In genomic region chrX:103821832-103822196, GRCm38 (mm10) we compare ENCODE assay signal across 9 mouse cellular contexts. TPM values are rescaled to one million over a fixed set of nuclear protein-coding genes. Genes with fewer than 3 reads are reported as not detected.
DNase-seq lines count a peak whose midpoint lies in the region; ATAC-seq and TF ChIP-seq lines count a peak whose summit lies in the region.
"Had no signal": no experiment of that assay in that cellular context is flagged by ENCODE, and none has a peak within 500 bp of the region (broad histone marks: within the 10 kb centered on the region; RNA-seq: fewer than 3 reads in every experiment).

TSS of gene Slc16a2 (minus strand) at chrX:103821983.

- H3K9ac ChIP-seq in forebrain, embryonic 11.5 days (ENCODE audit: low read length), result peak within 1 kb of the TSS; percentile 56
- H3K9ac ChIP-seq in heart, postnatal 0 days (replicated peaks; ENCODE audit: low read depth, low read length), result peak within 1 kb of the TSS; percentile 55
- H3K9ac ChIP-seq in liver, embryonic 15.5 days, result no peak within 1 kb of the TSS; the same call in 1 of the 2 replicates
- peak within 1 kb of the TSS; percentile 67 for H3K9ac ChIP-seq in neural tube, embryonic 12.5 days

- TF ChIP-seq POLR2A in bone marrow, adult 2 months (IDR thresholded peaks at IDR 0.05; ENCODE audit: borderline replicate concordance, control insufficient read depth, low read depth, low read length), result no peak

- no peaks in the 10 kb centered on the region for H3K9me3 ChIP-seq in forebrain, embryonic 11.5 days (ENCODE audit: control insufficient read depth, low read length)
- H3K9me3 ChIP-seq in heart, postnatal 0 days (replicated peaks; ENCODE audit: control insufficient read depth, low read length), result no peaks in the 10 kb centered on the region
- no peaks in the 10 kb centered on the region for H3K9me3 ChIP-seq in liver, embryonic 15.5 days (replicated peaks)
- no peaks in the 10 kb centered on the region for H3K9me3 ChIP-seq in neural tube, embryonic 12.5 days

- 7% methylated on average over 16 of the region's 17 CpGs for WGBS in bone marrow, adult 2 months
- 13% methylated on average over 16 of the region's 17 CpGs for WGBS in forebrain, embryonic 11.5 days
- WGBS in heart, postnatal 0 days, result 5% methylated on average over 6 of the region's 17 CpGs
- 7% methylated on average over 17 of the region's 17 CpGs for WGBS in liver, embryonic 15.5 days (ENCODE audit: insufficient replicate concordance)
- 8% methylated on average over 16 of the region's 17 CpGs for WGBS in neural tube, embryonic 12.5 days

- H3K4me3 ChIP-seq in bone marrow, adult 2 months (replicated peaks; ENCODE audit: control insufficient read depth, low read depth, low read length), result peak within 1 kb of the TSS; percentile 27
- peak within 1 kb of the TSS; percentile 44 for H3K4me3 ChIP-seq in forebrain, embryonic 11.5 days (ENCODE audit: low read depth, low read length)
- peak within 1 kb of the TSS; percentile 61 for H3K4me3 ChIP-seq in heart, postnatal 0 days (ENCODE audit: low read depth, low read length)
- peak within 1 kb of the TSS; percentile 51 for H3K4me3 ChIP-seq in liver, embryonic 15.5 days (replicated peaks)
- peak within 1 kb of the TSS; percentile 49 for H3K4me3 ChIP-seq in neural tube, embryonic 12.5 days

- peaks cover 62% of the 10 kb centered on the region for H3K27me3 ChIP-seq in forebrain, embryonic 11.5 days (ENCODE audit: control insufficient read depth, insufficient read depth, low read length)
- peaks cover 31% of the 10 kb centered on the region; the same call in 1 of the 2 replicates for H3K27me3 ChIP-seq in heart, postnatal 0 days (ENCODE audit: control insufficient read depth, insufficient read depth, low read length)
- H3K27me3 ChIP-seq in liver, embryonic 15.5 days, result peaks cover 62% of the 10 kb centered on the region
- peaks cover 45% of the 10 kb centered on the region for H3K27me3 ChIP-seq in neural tube, embryonic 12.5 days (replicated peaks)

- ATAC-seq in forebrain, embryonic 11.5 days (replicated peaks; ENCODE audit: low FRiP score), result peak; percentile 92
- ATAC-seq in heart, postnatal 0 days (ENCODE audit: insufficient read depth, low read depth), result peak; percentile 86
- ATAC-seq in liver, embryonic 15.5 days (ENCODE audit: insufficient read depth), result peak; percentile 67
- peak; percentile 86 for ATAC-seq in neural tube, embryonic 12.5 days (ENCODE audit: low FRiP score, low read depth)
- ATAC-seq: Patski had no signal

- no peak for TF ChIP-seq EP300 in heart, postnatal 0 days (IDR thresholded peaks at IDR 0.05; ENCODE audit: low read depth)

- no peaks in the 10 kb centered on the region for H3K4me1 ChIP-seq in bone marrow, adult 2 months (ENCODE audit: control insufficient read depth, insufficient read depth, low read length)
- H3K4me1 ChIP-seq in forebrain, embryonic 11.5 days (replicated peaks; ENCODE audit: control insufficient read depth, insufficient read depth, low read length), result no peaks in the 10 kb centered on the region; the same call in 1 of the 2 replicates
- no peaks in the 10 kb centered on the region for H3K4me1 ChIP-seq in heart, postnatal 0 days (ENCODE audit: control insufficient read depth, insufficient read depth)
- no peaks in the 10 kb centered on the region for H3K4me1 ChIP-seq in liver, embryonic 15.5 days (replicated peaks)
- H3K4me1 ChIP-seq in neural tube, embryonic 12.5 days, result no peaks in the 10 kb centered on the region; the same call in 1 of the 2 replicates

- TF ChIP-seq CTCF in bone marrow, adult 2 months (IDR thresholded peaks at IDR 0.05; ENCODE audit: control insufficient read depth, insufficient read depth, low read length), result no peak
- no peak for TF ChIP-seq CTCF in heart, postnatal 0 days (IDR thresholded peaks at IDR 0.05; ENCODE audit: low read depth)

- peak; percentile 62 for DNase-seq in CD4-positive helper T cell, adult 2 months (ENCODE audit: low read depth, low spot score)
- peak; percentile 90 for DNase-seq in forebrain, embryonic 11.5 days (ENCODE audit: low spot score)
- DNase-seq in heart, postnatal 0 days (ENCODE audit: low spot score), result peak; percentile 58
- peak; percentile 78 to 86 for DNase-seq in kidney, postnatal 25 days
- peak; percentile 63 for DNase-seq in testis, postnatal 10 days (ENCODE audit: low spot score)

- no peak within 1 kb of the TSS for H3K27ac ChIP-seq in bone marrow, adult 2 months (ENCODE audit: control insufficient read depth, insufficient read depth, low read depth, low read length, poor library complexity)
- H3K27ac ChIP-seq in forebrain, embryonic 11.5 days (ENCODE audit: low read depth, low read length), result peak within 1 kb of the TSS; percentile 31; the same call in 1 of the 2 replicates
- H3K27ac ChIP-seq in heart, postnatal 0 days (ENCODE audit: low read depth), result peak within 1 kb of the TSS; percentile 82
- peak within 1 kb of the TSS; percentile 57; the same call in 1 of the 2 replicates for H3K27ac ChIP-seq in liver, embryonic 15.5 days (replicated peaks)
- H3K27ac ChIP-seq in neural tube, embryonic 12.5 days, result no peak within 1 kb of the TSS

- no peaks in the 10 kb centered on the region for H3K36me3 ChIP-seq in forebrain, embryonic 11.5 days (ENCODE audit: control insufficient read depth, insufficient read depth, low read length)
- no peaks in the 10 kb centered on the region for H3K36me3 ChIP-seq in heart, postnatal 0 days (replicated peaks; ENCODE audit: control insufficient read depth, insufficient read depth, low read length)
- H3K36me3 ChIP-seq in liver, embryonic 15.5 days (replicated peaks), result no peaks in the 10 kb centered on the region
- no peaks in the 10 kb centered on the region for H3K36me3 ChIP-seq in neural tube, embryonic 12.5 days

- H3K4me2 ChIP-seq in forebrain, embryonic 11.5 days (ENCODE audit: low read depth, low read length, severe bottlenecking), result peak within 1 kb of the TSS; percentile 71
- peak within 1 kb of the TSS; percentile 83 for H3K4me2 ChIP-seq in heart, postnatal 0 days (ENCODE audit: low read depth, low read length)
- H3K4me2 ChIP-seq in liver, embryonic 15.5 days, result peak within 1 kb of the TSS; percentile 56
- peak within 1 kb of the TSS; percentile 73 for H3K4me2 ChIP-seq in neural tube, embryonic 12.5 days (replicated peaks)

RNA-seq across cellular contexts. Expression of gene Slc16a2, which starts in this region (rescaled TPM):
- 0.31 and 4.2 TPM in 2 replicates for polyA plus RNA-seq in bone marrow, adult 2 months (2011; ENCODE audit: insufficient read depth, insufficient read length, low replicate concordance, missing spikeins)
- polyA plus RNA-seq in forebrain, embryonic 11.5 days (2014; fragmentation: Nextera tagmentation; extraction: Ambion mirVana), result 19.1 and 20.1 TPM in 2 replicates
- total RNA-seq in heart, postnatal 0 days (2014; rRNA removed; ENCODE audit: low replicate concordance), result 23.2 and 59.5 TPM in 2 replicates
- 14.1 and 16.0 TPM in 2 replicates for polyA plus RNA-seq in heart, postnatal 0 days (2015; fragmentation: Nextera tagmentation; extraction: Ambion mirVana)
- polyA plus RNA-seq in liver, embryonic 15.5 days (2015; fragmentation: Nextera tagmentation; extraction: Ambion mirVana), result 8.4 and 9.4 TPM in 2 replicates
- 13.1 and 14.4 TPM in 2 replicates for polyA plus RNA-seq in neural tube, embryonic 12.5 days (2016; fragmentation: Nextera tagmentation; extraction: Ambion mirVana)

Comparison
In these comparisons a context has a peak if more than half of its experiments do, and no peak if none do; other contexts are left out.
1. H3K27ac ChIP-seq: peak in forebrain, embryonic 11.5 days (single experiment), heart, postnatal 0 days (single experiment) and liver, embryonic 15.5 days (single experiment); none in bone marrow, adult 2 months (single experiment) and neural tube, embryonic 12.5 days (single experiment).
2. Peak in every context shown above with its lines, with median percentiles within 50 percentile points of each other: DNase-seq, H3K4me3 ChIP-seq, ATAC-seq and H3K4me2 ChIP-seq.